Mouse (Mus musculus) T-helper 1 cell (primary cell): ENCODE results near the gene Kctd7.

Source experiments
- in situ Hi-C: fragments of 300-600 bp; cut with MboI, MseI; formaldehyde crosslinking; loops from one replicate; pipeline ENCODE4 v1.15.1; 2025; ENCODE audit warnings: high pct_unique_total_duplicates

Kctd7 gene

DNA sequence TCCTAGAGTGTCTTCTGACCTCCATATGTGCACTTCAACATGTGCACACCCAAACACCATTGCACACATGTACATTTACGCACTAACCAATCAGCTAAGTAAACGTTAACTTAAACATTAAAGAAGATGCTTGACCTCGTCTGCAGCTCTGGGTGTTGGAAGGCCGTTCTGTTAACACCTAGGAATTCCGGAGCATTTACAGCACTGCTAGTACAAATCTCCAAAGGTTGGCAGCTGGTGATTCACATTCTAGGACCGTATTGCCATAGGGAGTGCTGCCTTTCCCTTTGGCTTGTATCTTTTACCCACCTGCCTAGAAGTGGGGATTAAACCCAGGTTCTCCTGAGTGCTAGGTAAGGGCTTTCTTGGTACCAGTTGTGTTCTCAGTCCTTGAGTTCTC, 47.2 kb downstream of the Kctd7 start:
- in situ Hi-C loops, result loop anchor here (25.0 kb wide), 1 partner anchor 805 kb away; no protein-coding TSS in a partner anchor

DNA sequence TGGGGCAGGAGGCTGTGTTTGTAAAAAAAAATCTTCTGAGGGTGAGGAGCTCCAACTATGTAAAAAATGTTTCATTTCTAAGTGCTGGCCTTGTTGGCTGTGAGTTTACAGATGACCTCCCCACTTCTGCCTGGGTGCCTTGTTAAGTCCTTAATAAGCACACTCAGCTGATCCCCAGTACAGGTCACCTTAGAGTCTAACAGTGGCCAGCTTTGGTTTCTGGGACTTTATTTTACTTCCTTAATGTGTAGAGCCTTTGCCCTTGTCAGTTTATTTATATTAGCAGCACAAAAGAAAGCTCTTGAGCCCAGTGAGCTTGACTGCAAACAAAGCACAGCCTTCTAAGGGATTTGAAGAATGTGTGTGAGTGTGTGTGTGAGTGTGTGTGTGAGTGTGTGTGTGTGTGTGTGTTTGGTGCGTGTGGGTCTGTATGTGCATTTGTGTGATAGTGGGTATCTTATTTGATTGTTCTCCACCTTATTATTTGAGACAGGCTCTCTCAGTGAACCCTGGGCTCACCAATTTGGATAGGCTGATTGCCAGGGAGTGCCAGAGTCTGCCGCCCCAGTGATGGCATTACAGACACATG, 47.8 kb downstream of the Kctd7 start:
- in situ Hi-C loops, result loop anchor here (25.0 kb wide), 1 partner anchor 805 kb away; no protein-coding TSS in a partner anchor

DNA sequence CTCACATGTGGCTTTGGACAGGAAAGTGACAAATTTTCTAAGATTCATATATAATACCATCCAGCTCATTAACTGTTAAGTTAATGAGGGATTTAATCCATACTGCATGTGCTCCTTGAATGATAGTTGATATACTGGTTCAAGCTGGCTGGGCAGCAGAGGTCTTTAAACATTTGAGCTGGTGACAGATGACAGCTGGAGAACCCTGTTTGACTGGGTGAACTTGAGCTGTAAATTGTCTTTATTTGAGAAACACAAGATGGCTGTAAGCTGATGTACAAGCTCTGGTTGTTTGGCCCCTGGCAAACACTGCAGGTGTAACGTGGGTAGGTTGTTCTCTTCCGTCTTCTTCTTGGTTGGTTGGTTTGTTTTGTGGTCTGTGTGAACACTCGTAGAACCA, 49.1 kb downstream of the Kctd7 start:
- in situ Hi-C loops, result loop anchor here (25.0 kb wide), 1 partner anchor 806 kb away; no protein-coding TSS in a partner anchor

DNA sequence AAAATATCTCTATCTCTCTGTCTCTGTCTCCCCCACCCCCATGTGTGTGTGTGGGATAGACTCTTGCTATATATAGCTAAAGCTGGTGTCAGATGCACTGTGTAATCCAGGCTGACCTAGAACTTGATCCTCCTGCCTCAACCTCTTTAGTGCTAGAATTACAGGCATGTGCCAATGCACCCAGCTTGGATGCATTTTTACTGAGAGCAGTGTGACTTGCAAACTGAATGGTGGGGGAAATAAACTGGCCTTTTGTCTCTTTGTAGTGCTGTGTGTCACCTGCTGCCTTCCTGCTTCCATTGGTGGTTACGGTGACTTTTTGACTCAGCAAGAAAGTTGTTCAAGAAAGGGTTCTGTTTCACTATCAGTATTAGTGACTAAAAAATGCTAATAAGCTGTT, 51.6 kb downstream of the Kctd7 start:
- in situ Hi-C loops, result loop anchor here (25.0 kb wide), 1 partner anchor 809 kb away; no protein-coding TSS in a partner anchor

DNA sequence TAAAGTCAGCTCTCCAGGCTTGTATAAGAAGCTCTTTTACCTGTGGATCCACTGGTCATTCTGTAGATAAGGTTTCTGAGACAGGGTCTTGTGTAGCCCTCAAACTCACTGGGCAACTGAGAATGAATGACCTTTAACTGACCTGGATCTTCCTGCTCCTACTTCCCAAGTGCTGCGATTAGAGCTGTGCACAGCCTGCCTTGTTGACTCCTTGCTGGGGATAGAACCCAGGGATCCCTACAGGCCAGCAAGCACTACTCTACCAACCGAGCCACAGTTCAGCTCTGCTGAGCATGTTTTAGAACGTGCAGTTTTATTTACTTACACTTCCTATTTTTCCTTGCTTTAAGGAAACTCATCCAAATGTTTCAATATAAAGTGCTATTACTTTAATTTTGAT, 52.8 kb downstream of the Kctd7 start:
- in situ Hi-C loops, result loop anchor here (25.0 kb wide), 1 partner anchor 810 kb away; no protein-coding TSS in a partner anchor

DNA sequence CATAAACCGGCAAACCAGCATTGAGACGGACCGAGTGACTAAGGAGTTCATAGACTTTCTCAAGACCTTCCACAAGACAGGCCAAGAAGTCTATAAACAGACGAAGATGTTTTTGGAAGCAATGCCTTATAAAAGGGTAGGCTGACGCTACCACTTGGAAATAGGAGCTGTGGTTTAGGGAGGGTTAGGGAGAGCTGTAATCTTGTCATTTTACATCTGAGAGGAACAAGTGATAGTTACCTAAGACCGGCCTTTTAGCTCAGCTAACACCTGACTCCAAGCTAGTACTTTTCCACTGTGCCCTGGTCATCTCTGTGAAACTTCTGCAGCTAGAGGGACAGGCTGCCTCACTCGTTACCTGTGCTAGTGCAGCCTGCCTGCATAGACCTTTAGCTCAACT, 53.3 kb downstream of the Kctd7 start:
- in situ Hi-C loops, result loop anchor here (25.0 kb wide), 1 partner anchor 811 kb away; no protein-coding TSS in a partner anchor

DNA sequence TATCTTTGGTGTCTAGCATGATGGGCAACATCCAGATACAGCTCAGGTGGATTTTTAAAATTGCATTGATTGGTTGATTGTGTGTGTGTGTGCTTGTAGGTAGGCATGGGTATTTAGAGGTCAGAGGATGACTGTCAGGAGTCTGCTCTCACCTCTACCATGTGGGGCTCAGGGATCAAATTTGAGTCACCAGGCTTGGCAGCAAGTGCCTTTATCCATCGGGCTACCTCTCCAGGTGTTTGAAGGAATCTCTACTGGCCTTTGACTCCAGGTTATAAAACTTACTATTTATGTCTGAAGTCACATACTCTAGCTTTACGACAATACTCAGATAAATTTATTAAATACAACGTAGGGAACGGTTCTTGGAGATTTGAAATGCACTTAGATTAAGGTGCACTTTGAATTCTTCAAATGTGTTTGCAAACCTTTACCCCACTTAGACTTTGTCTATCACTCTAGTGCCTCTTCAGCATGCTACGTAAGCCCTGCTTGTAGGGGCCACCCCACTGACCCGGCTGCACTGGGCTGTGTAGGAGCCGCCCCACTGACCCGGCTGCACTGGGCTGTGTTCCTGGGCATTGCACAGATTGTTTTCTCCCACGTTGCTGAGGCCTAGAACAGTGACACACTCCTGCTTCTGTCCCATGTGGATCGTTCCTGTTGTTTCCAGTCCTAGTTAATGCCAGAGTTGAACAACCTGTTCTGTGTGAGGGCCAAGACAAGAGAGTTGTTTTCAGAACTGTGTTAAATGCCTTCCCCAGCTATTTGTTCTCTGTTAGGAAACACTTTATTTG, 55.8 kb downstream of the Kctd7 start:
- in situ Hi-C loops, result no loop called here

DNA sequence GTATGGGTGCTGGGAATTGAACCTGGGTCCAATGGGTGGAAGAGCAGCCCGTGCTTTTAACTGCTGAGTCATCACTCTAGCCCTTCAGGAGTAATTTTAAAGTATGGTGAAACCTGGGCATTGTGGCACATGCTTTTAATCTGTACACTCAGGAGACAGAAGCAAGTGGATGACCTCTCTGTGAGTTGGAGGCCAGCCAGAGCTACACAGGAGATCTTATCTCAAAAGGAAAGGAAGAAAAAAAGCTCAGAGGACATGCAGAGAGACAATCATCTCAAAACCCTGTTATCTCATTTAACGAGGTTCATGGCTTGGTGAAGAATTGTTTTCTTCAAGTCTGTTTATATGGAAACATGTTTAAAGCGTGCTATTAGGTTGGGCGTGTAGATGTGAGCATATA, 59.3 kb downstream of the Kctd7 start:
- in situ Hi-C loops, result no loop called here

DNA sequence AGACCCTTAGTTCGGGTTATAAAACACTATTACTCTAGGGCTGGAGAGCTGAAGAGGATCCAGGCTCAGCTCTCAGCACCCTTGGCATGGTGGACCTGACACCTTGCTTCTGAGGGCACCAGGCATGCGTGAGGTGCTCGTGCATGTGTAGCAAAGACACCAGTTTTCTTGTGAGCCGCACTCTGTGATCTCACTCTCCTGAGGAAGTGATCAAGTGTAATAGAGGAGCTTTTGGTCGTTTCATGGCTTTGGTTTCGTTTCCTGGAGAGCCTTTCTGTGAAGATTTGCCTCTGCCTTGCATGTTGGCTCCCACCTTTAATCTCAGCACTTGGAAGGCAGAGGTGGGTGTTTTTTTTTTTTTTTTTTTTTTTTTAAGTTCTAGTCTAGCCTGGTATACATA, 59.9 kb downstream of the Kctd7 start:
- in situ Hi-C loops, result no loop called here
